Mouse (Mus musculus) small intestine, adult 2 months (tissue): ENCODE results near the gene Pde6h. TPM values are rescaled to one million over a fixed set of nuclear protein-coding genes. Genes with fewer than 3 reads are reported as not detected.

Experiments used
- H3K27ac ChIP-seq: fragments of 200-500 bp; 2 replicates; pipeline ENCODE4 v1.5.1; 2012; ENCODE audit warnings: low read depth, low read length, control low read depth, inconsistent platforms; ENCODE audit not compliant: insufficient read depth
- H3K27me3 ChIP-seq: fragments of 200-500 bp; 2 replicates; pipeline ENCODE4 v1.6.1; 2012; ENCODE audit warnings: mild to moderate bottlenecking, moderate library complexity, low read length, inconsistent platforms; ENCODE audit not compliant: control insufficient read depth, insufficient read depth
- H3K36me3 ChIP-seq: fragments of 200-500 bp; 2 replicates; pipeline ENCODE4 v1.6.1; 2012; ENCODE audit warnings: mild to moderate bottlenecking, low read length, control low read depth, inconsistent platforms; ENCODE audit not compliant: control insufficient read depth, insufficient read depth
- H3K4me1 ChIP-seq: fragments of 200-500 bp; 2 replicates; pipeline ENCODE4 v1.6.1; 2012; ENCODE audit warnings: low read length, inconsistent platforms, mixed read lengths; ENCODE audit not compliant: control insufficient read depth, insufficient read depth, insufficient read length
- H3K4me3 ChIP-seq: fragments of 200-500 bp; 2 replicates; pipeline ENCODE4 v1.5.1; 2012; ENCODE audit warnings: low read depth, mild to moderate bottlenecking, control low read depth, inconsistent platforms, low read length, moderate library complexity
- CTCF ChIP-seq: fragments of 200-500 bp; IDR thresholded peaks from 2 replicates; pipeline ENCODE4 v1.5.1; 2012; ENCODE audit warnings: low read depth, mild to moderate bottlenecking, control low read depth, inconsistent platforms, low read length, moderate library complexity, mixed read lengths; ENCODE audit not compliant: insufficient replicate concordance, insufficient read length; ENCODE audit errors: extremely low read depth
- POLR2A ChIP-seq: fragments of 200-500 bp; IDR thresholded peaks from 2 replicates; pipeline ENCODE4 v1.6.1; 2012; ENCODE audit warnings: low read depth, mild to moderate bottlenecking, control low read depth, inconsistent platforms, low read length, moderate library complexity
- WGBS: fragments of 180-500 bp; shearing (Covaris S2); methylation state at CpG from one replicate; pipeline ENCODE4 v1.1.7; 2018; 5-methylcytosine and 5-hydroxymethylcytosine counted together
- polyA plus RNA-seq: library from polyadenylated mRNA; depleted of rRNA; stranded (reverse); fragments of >200 nt; gene quantifications from 2 replicates; pipeline ENCODE4 v1.2.3, GENCODE M21; 2012

Pde6h gene
- polyA plus RNA-seq, 1 experiment: not detected

DNA sequence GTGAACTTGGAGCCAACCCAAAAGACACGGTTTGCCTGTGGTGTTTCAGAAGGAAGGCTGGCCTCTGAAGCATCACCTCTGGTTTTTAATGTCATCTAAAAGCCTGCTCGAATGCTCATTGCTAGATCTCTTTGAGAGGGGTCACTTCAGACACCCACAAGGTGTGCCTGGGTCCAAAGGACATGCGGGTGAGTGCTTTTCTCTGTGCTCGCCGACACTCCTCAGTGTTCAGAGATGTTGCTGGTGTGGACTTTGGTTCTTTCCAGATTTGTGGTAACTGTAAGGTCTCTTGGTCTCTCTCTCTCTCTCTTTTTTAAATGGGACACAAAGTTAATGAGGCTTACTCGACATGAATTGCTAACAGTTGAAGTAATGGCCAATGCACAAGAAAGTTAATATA lies 58.9 kb downstream of the Pde6h start:
- no peaks in the 10 kb centered on the region for H3K36me3 ChIP-seq
- peaks cover 5% of the 10 kb centered on the region; the same call in 1 of the 2 replicates for H3K4me1 ChIP-seq
- no peak overlapping the region for H3K27ac ChIP-seq
- H3K27me3 ChIP-seq: no peaks in the 10 kb centered on the region
- 32% methylated on average over 6 of the region's 6 CpGs for WGBS
- no peak overlapping the region for H3K4me3 ChIP-seq
- TF ChIP-seq POLR2A (no peak), CTCF (no peak)

DNA sequence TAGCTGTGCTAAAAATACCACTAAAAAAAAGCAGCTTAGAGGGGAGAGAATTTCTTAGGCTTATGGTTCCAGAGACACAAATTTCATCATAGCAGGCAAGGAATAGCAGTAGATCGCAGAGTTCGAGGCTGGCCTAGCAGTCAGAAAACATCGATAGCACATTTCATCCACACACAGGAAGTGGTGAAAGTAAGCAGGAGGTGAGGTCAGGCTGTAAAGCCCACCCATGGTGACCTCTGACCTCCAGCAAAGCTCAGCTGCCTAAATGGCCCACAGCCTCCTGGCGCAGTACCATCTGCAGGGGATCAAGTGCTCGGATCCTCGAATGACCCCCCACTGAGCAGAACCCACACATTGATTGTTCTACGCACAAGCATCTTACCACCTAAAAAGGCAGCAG lies 59.6 kb downstream of the Pde6h start:
- H3K36me3 ChIP-seq: no peaks in the 10 kb centered on the region
- no peak overlapping the region for H3K4me3 ChIP-seq
- H3K4me1 ChIP-seq: peaks cover 5% of the 10 kb centered on the region; the same call in 1 of the 2 replicates
- 77% methylated on average over 7 of the region's 7 CpGs for WGBS
- no peaks in the 10 kb centered on the region for H3K27me3 ChIP-seq
- no peak overlapping the region for H3K27ac ChIP-seq
- TF ChIP-seq CTCF: no peak
- TF ChIP-seq POLR2A: no peak

DNA sequence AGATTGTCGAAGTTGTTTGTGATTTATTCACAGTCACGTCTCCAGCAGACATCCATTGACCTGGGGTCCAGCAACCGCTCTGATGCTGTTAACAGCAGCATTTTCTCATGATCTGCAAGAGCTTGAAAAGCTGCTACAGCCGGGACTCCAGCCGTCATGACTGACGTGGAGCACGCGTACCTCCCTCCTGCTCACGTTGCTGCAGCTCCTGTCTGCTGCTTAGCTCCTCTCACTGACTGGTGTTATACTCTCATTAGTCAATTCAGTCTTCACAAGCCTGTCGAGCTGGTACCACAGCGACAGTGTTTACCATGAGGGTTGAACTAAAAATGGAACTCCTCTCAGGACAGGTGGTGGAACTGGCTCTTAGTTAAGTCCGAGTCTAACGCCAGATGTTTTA lies 62.4 kb downstream of the Pde6h start:
- Histone ChIP-seq H3K4me1 (peaks cover 7% of the 10 kb centered on the region; the same call in 1 of the 2 replicates), H3K4me3 (no peak overlapping the region), H3K36me3 (no peaks in the 10 kb centered on the region), H3K27me3 (no peaks in the 10 kb centered on the region), H3K27ac (no peak overlapping the region)
- TF ChIP-seq CTCF (no peak), POLR2A (no peak)
- WGBS: 55% methylated on average over 13 of the region's 13 CpGs

DNA sequence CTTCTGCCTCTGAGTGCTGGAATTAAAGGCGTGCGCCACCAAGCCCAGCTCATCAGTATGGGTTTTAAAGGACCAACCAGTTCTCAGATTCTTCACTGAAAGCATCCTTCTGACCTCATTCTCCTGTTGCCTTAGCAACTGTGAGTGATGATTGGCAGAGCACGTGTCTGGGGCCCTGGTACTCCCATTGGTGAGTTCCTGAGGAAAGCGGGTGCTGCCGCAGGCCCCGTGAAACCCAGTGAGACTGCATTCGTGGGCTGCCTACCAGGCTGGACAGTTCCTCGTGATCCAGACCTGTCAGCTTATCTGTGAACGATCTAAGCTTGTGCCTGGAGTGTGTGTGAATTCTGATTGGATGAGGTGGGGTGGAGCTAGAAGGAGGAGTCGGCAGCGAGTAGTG lies 63.1 kb downstream of the Pde6h start:
- Histone ChIP-seq H3K4me1 (peaks cover 7% of the 10 kb centered on the region; the same call in 1 of the 2 replicates), H3K4me3 (no peak overlapping the region), H3K27ac (no peak overlapping the region), H3K27me3 (no peaks in the 10 kb centered on the region), H3K36me3 (no peaks in the 10 kb centered on the region)
- 67% methylated on average over 11 of the region's 11 CpGs for WGBS
- no peak for TF ChIP-seq POLR2A
- TF ChIP-seq CTCF: no peak

GRCm38 (mm10) chr6:136988536-136989060 lies 65.0 kb downstream of the Pde6h start:
- TF ChIP-seq POLR2A: no peak
- TF ChIP-seq CTCF: no peak
- Histone ChIP-seq H3K4me1 (0 out of 2 replicates have a peak, but pooled peaks cover 4% of the 10 kb centered on the region), H3K36me3 (no peaks in the 10 kb centered on the region), H3K27ac (no peak overlapping the region), H3K4me3 (no peak overlapping the region), H3K27me3 (no peaks in the 10 kb centered on the region)
- 80% methylated on average over 7 of the region's 7 CpGs for WGBS

DNA sequence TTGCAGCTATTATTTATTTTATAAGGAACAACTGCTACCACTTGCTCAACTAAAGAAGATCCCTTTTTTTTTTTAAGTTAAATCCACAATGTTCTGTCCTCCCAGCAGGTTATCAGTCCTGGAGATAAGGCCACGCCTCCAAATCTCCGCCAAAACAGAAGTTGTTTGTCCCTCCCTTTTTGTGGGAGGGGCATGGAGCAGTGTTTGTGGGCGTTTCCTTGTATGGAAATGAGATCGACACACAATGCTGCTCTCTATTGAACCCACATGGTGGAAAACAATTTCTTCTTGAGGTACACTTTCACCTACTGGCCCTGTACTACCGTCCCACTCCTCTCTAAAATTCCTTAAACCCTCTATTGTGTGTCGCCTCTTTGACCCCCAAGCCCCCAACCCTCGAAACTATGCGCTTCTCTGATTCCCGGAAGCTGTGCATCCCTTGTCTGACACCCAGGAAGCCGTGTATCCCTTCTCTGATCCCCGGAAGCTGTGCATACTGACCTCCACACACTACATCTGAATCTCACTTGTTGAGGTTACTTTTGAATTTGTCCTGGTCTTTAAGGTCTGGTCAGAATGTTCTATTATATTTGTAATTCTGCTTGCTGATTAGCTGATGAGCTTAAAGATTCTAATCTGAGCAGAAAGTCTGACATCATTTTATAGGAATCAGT lies 66.3 kb downstream of the Pde6h start:
- H3K36me3 ChIP-seq: no peaks in the 10 kb centered on the region
- H3K4me1 ChIP-seq: 0 out of 2 replicates have a peak, but pooled peaks cover 4% of the 10 kb centered on the region
- no peaks in the 10 kb centered on the region for H3K27me3 ChIP-seq
- peak overlapping the region; percentile 44 for H3K27ac ChIP-seq
- no peak for TF ChIP-seq POLR2A
- H3K4me3 ChIP-seq: peak overlapping the region; percentile 63
- WGBS: 21% methylated on average over 11 of the region's 11 CpGs

- no peaks in the 10 kb centered on the region for H3K36me3 ChIP-seq
- no peak overlapping the region for H3K4me3 ChIP-seq
- WGBS: 18% methylated on average over 8 of the region's 8 CpGs
- H3K4me1 ChIP-seq: 0 out of 2 replicates have a peak, but pooled peaks cover 4% of the 10 kb centered on the region
- H3K27ac ChIP-seq: no peak overlapping the region; the same call in 1 of the 2 replicates
- TF ChIP-seq POLR2A (no peak), CTCF (no peak)
- H3K27me3 ChIP-seq: no peaks in the 10 kb centered on the region
Observed at GRCm38 (mm10) chr6:136990557-136990956, 66.9 kb downstream of the Pde6h start.

DNA sequence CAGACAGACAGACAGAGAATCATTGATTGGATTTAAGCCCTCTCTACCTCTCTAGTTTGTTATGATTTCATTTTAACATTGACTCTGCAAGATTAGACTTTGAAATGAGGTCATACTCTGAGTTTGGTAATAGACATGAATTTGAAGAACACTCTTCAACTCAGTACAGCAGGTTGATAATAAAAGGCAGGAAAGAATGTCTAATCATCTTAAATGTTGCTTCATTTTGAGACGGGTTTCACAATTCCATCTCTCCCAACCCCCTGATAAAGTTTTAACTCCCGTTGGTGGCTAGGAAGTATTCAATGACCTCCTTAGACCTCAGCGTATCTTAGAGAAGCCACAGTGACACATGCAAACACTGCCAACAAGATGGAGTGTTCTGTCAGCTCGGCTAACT lies 69.9 kb downstream of the Pde6h start:
- TF ChIP-seq CTCF (no peak), POLR2A (no peak)
- no peak overlapping the region for H3K27ac ChIP-seq
- 59% methylated on average over 4 of the region's 4 CpGs for WGBS

More for the DNA sequence above, 69.9 kb downstream of the Pde6h start:
- Histone ChIP-seq H3K4me3 (no peak overlapping the region), H3K27me3 (no peaks in the 10 kb centered on the region), H3K4me1 (peaks cover 5% of the 10 kb centered on the region; the same call in 1 of the 2 replicates), H3K36me3 (no peaks in the 10 kb centered on the region)
